Mouse (Mus musculus): ENCODE data around the gene Tfap2a.

GRCm38 (mm10) chr13:40710062-40710342, 28.2 kb downstream of the Tfap2a start:
- TF ChIP-seq GATA1 (IDR thresholded peaks at IDR 0.05; ENCODE audit: low read length) (no peak), TAL1 (IDR thresholded peaks at IDR 0.05; ENCODE audit: low read length) (no peak)
